Mouse (Mus musculus) kidney, adult 9 months (tissue): Measurements from ENCODE around the gene Armc3.
A peak's percentile ranks its signal among the peaks of the same experiment; 100 is the strongest.
"Not testable (repeated sequence)": the region's sequence is repeated elsewhere in the genome, so short reads cannot be mapped to it uniquely, and the experiment has no call there.

Experiments used
- DNase-seq: peaks from one replicate; pipeline ENCODE4 v3.0.0; 2022

The Armc3 gene

GRCm38 (mm10) chr2:19275602-19276539 is 76.8 kb downstream of the Armc3 start:
- peak; percentile 83 for DNase-seq

- no peak for DNase-seq
Observed at GRCm38 (mm10) chr2:19280331-19280730, 81.2 kb downstream of the Armc3 start.

GRCm38 (mm10) chr2:19292366-19292765 is 93.3 kb downstream of the Armc3 start:
- DNase-seq, result no peak

GRCm38 (mm10) chr2:19300345-19301089 is 101.4 kb downstream of the Armc3 start:
- DNase-seq, result no peak

GRCm38 (mm10) chr2:19301251-19301650 is 102.1 kb downstream of the Armc3 start:
- no peak for DNase-seq

GRCm38 (mm10) chr2:19303087-19303486 is 104.0 kb downstream of the Armc3 start:
- not testable (repeated sequence) for DNase-seq

- DNase-seq, result no peak
Observed at GRCm38 (mm10) chr2:19310498-19310897, 111.4 kb downstream of the Armc3 start.

- no peak for DNase-seq
Observed at GRCm38 (mm10) chr2:19316056-19316455, 117.0 kb downstream of the Armc3 start.

GRCm38 (mm10) chr2:19316691-19317090 is 117.6 kb downstream of the Armc3 start:
- no peak for DNase-seq

GRCm38 (mm10) chr2:19317151-19317812 is 118.2 kb downstream of the Armc3 start:
- DNase-seq, result not testable (repeated sequence)

- no peak for DNase-seq
Observed at GRCm38 (mm10) chr2:19318499-19318898, 119.4 kb downstream of the Armc3 start.

- DNase-seq, result no peak
Observed at GRCm38 (mm10) chr2:19319284-19319683, 120.2 kb downstream of the Armc3 start.

GRCm38 (mm10) chr2:19322448-19322847 is 123.3 kb downstream of the Armc3 start:
- DNase-seq, result no peak

GRCm38 (mm10) chr2:19326376-19326775 is 127.3 kb downstream of the Armc3 start:
- no peak for DNase-seq

GRCm38 (mm10) chr2:19327811-19328210 is 128.7 kb downstream of the Armc3 start:
- DNase-seq, result no peak

- peak; percentile 7 for DNase-seq
Observed at GRCm38 (mm10) chr2:19343901-19344635, 145.0 kb downstream of the Armc3 start.

- DNase-seq, result peak; percentile 88
Observed at GRCm38 (mm10) chr2:19344636-19345413, 145.7 kb downstream of the Armc3 start.

- no peak for DNase-seq
Observed at GRCm38 (mm10) chr2:19345414-19345964, 146.4 kb downstream of the Armc3 start.

- DNase-seq, result no peak
Observed at GRCm38 (mm10) chr2:19348454-19348853, 149.4 kb downstream of the Armc3 start.

GRCm38 (mm10) chr2:19350167-19350566 is 151.1 kb downstream of the Armc3 start:
- no peak for DNase-seq

- DNase-seq, result peak; percentile 5
Observed at GRCm38 (mm10) chr2:19351615-19352253, 152.6 kb downstream of the Armc3 start.
